In the genomic region with DNA sequence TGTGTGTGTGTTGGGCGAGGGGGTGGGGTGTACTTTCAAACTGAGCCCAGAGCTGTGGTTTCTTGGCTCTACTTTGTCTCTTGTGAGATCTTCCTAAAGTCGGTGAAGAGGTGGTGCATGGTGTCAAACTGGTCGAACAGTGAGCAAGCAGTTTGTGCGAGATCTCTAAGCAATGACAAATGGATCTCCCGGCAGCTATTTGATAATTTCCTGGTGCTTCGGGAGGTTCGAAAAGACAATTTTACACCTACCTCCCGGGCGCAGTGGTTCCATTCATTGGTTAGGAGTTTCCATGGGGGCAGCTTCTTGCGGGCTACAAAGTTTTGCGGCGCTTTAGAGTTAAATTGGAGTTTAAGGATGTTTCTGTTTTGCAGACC, we compare ENCODE assay signal across 8 mouse cellular contexts.
A peak's percentile ranks its signal among the peaks of the same experiment; 100 is the strongest.
DNase-seq lines count a peak whose midpoint lies in the region; ATAC-seq and TF ChIP-seq lines count a peak whose summit lies in the region.

No protein-coding gene starts in this region.

- intact Hi-C loops in left cerebral cortex, adult 2 months (cut with DNase I) = no loop called here

- H3K27ac ChIP-seq in left cerebral cortex, adult 2 months = no peak overlapping the region
- H3K27ac ChIP-seq in hindbrain, embryonic 14.5 days = no peak overlapping the region
- H3K27ac ChIP-seq in midbrain, embryonic 15.5 days = no peak overlapping the region

- H3K36me3 ChIP-seq in hindbrain, embryonic 14.5 days (replicated peaks; ENCODE audit: control insufficient read depth, insufficient read depth) = no peaks in the 10 kb centered on the region
- H3K36me3 ChIP-seq in midbrain, embryonic 15.5 days (replicated peaks) = no peaks in the 10 kb centered on the region

- 2% methylated on average over 12 of the region's 12 CpGs for WGBS in hindbrain, embryonic 14.5 days
- under 1% methylated on average over 11 of the region's 12 CpGs for WGBS in midbrain, embryonic 15.5 days

- no peaks in the 10 kb centered on the region for H3K9me3 ChIP-seq in hindbrain, embryonic 14.5 days (ENCODE audit: control insufficient read depth, low read length)
- H3K9me3 ChIP-seq in midbrain, embryonic 15.5 days = no peaks in the 10 kb centered on the region

- peak overlapping the region; percentile 25 for H3K4me3 ChIP-seq in left cerebral cortex, adult 2 months
- peak overlapping the region; percentile 33 for H3K4me3 ChIP-seq in hindbrain, embryonic 14.5 days (replicated peaks; ENCODE audit: low read length)
- peak overlapping the region; percentile 44 for H3K4me3 ChIP-seq in midbrain, embryonic 15.5 days

- peaks cover 14% of the 10 kb centered on the region for H3K4me1 ChIP-seq in hindbrain, embryonic 14.5 days (replicated peaks; ENCODE audit: control insufficient read depth, insufficient read depth, low read length)
- H3K4me1 ChIP-seq in midbrain, embryonic 15.5 days = peaks cover 18% of the 10 kb centered on the region

- TF ChIP-seq CTCF in left cerebral cortex, adult 2 months (IDR thresholded peaks at IDR 0.05) = no peak

- peaks cover 19% of the 10 kb centered on the region; the same call in 1 of the 2 replicates for H3K27me3 ChIP-seq in hindbrain, embryonic 14.5 days (ENCODE audit: control insufficient read depth, insufficient read depth, low read length)
- H3K27me3 ChIP-seq in midbrain, embryonic 15.5 days (replicated peaks) = peaks cover 12% of the 10 kb centered on the region

- peak overlapping the region; percentile 67 for H3K4me2 ChIP-seq in hindbrain, embryonic 14.5 days (replicated peaks)
- peak overlapping the region; percentile 99 for H3K4me2 ChIP-seq in midbrain, embryonic 15.5 days

- no peak for ATAC-seq in hindbrain, embryonic 14.5 days (ENCODE audit: low FRiP score)
- no peak for ATAC-seq in midbrain, embryonic 15.5 days (replicated peaks)
- ATAC-seq in frontal cortex, adult (ENCODE audit: low TSS enrichment) = no peak; the same call in 1 of the 2 replicates

- no peak for DNase-seq in left cerebral cortex, adult 2 months (ENCODE audit: extremely low spot score in 1 of 2, low spot score in 2 of 2)
- DNase-seq in left cerebral cortex, adult 8-10 months (ENCODE audit: low spot score in 2 of 2) = no peak
- peak; percentile 63 for DNase-seq in embryo, embryonic 9.5 days (ENCODE audit: extremely low spot score)
- DNase-seq in hindbrain, embryonic 14.5 days (ENCODE audit: low spot score) = peak; percentile 26
- no peak for DNase-seq in layer of hippocampus, postnatal 14 days (ENCODE audit: low spot score in 2 of 2)
- no peak for DNase-seq in adrenal gland, adult 8-10 months

- H3K9ac ChIP-seq in hindbrain, embryonic 14.5 days = peak overlapping the region; percentile 17; the same call in 1 of the 2 replicates
- no peak overlapping the region for H3K9ac ChIP-seq in midbrain, embryonic 15.5 days

Comparison
In these comparisons a context has a peak if more than half of its experiments do, and no peak if none do; other contexts are left out.
1. DNase-seq: peak in embryo, embryonic 9.5 days (single experiment) and hindbrain, embryonic 14.5 days (single experiment); none in left cerebral cortex, adult 2 months (0 of 2), left cerebral cortex, adult 8-10 months (0 of 2), layer of hippocampus, postnatal 14 days (0 of 2) and adrenal gland, adult 8-10 months (single experiment).
2. Peak in every context shown above with its lines, with median percentiles within 50 percentile points of each other: H3K4me3 ChIP-seq.